Mouse (Mus musculus) heart, embryonic 15.5 days (tissue): ENCODE results near the gene Cox8a. TPM values are rescaled to one million over a fixed set of nuclear protein-coding genes. Genes with fewer than 3 reads are reported as not detected.

Experiments used
- ATAC-seq: fragments of 200-750 bp; cut with Nextera tagmentation; replicated peaks from 2 replicates; pipeline ENCODE4 v1.8.0; 2017; ENCODE audit warnings: low read depth, moderate TSS enrichment; ENCODE audit not compliant: insufficient number of reproducible peaks, insufficient read depth, low FRiP score
- H3K27ac ChIP-seq: fragments of 300-500 bp; sonication (generic); 2 replicates; pipeline ENCODE4 v1.5.1; 2015; ENCODE audit warnings: mild to moderate bottlenecking, inconsistent platforms
- H3K27me3 ChIP-seq: fragments of 300-500 bp; sonication (generic); 2 replicates; pipeline ENCODE4 v1.6.1; 2015; ENCODE audit warnings: inconsistent platforms
- H3K36me3 ChIP-seq: fragments of 300-500 bp; sonication (generic); 2 replicates; pipeline ENCODE4 v1.6.1; 2015; ENCODE audit warnings: mild to moderate bottlenecking, inconsistent platforms
- H3K4me1 ChIP-seq: fragments of 300-500 bp; sonication (generic); replicated peaks from 2 replicates; pipeline ENCODE4 v1.6.1; 2015; ENCODE audit warnings: inconsistent platforms
- H3K4me2 ChIP-seq: fragments of 300-500 bp; sonication (generic); 2 replicates; pipeline ENCODE4 v1.6.1; 2015; ENCODE audit warnings: inconsistent platforms, mild to moderate bottlenecking, moderate library complexity
- H3K4me3 ChIP-seq: fragments of 300-500 bp; sonication (generic); 2 replicates; pipeline ENCODE4 v1.5.1; 2015; ENCODE audit warnings: mild to moderate bottlenecking, inconsistent platforms
- H3K9ac ChIP-seq: fragments of 300-500 bp; sonication (generic); 2 replicates; pipeline ENCODE4 v1.6.1; 2015; ENCODE audit warnings: mild to moderate bottlenecking, inconsistent platforms
- H3K9me3 ChIP-seq: fragments of 300-500 bp; sonication (generic); replicated peaks from 2 replicates; pipeline ENCODE4 v1.6.1; 2016; ENCODE audit warnings: inconsistent platforms
- WGBS: fragments of 180-500 bp; shearing (Covaris S2); methylation state at CpG from one replicate; pipeline ENCODE4 v1.1.7; 2015; ENCODE audit warnings: mixed read lengths; 5-methylcytosine and 5-hydroxymethylcytosine counted together
- polyA plus RNA-seq: library from polyadenylated mRNA; unstranded; fragments of >200 nt; fragmentation: Nextera tagmentation; extraction: Ambion mirVana; gene quantifications from 2 replicates; pipeline ENCODE4 v1.2.1, GENCODE M21; 2015

Cox8a gene
- polyA plus RNA-seq: 1,507 and 2,028 TPM in 2 replicates

- peak within 1 kb of the TSS; percentile 84 for H3K9ac ChIP-seq
- H3K9me3 ChIP-seq: no peaks in the 10 kb centered on the region
- peak within 1 kb of the TSS; percentile 77 for H3K4me3 ChIP-seq
- WGBS: under 1% methylated on average over 50 of the region's 50 CpGs
- peaks cover 30% of the 10 kb centered on the region for H3K36me3 ChIP-seq
- ATAC-seq: peak; percentile 96
- H3K4me2 ChIP-seq: peak within 1 kb of the TSS; percentile 78
- H3K27me3 ChIP-seq: no peaks in the 10 kb centered on the region
- peaks cover 34% of the 10 kb centered on the region for H3K4me1 ChIP-seq
- H3K27ac ChIP-seq: peak within 1 kb of the TSS; percentile 93
Observed at GRCm38 (mm10) chr19:7217162-7217925, at the start of gene Cox8a. Cox8a (minus strand) TSS chr19:7217616.

DNA sequence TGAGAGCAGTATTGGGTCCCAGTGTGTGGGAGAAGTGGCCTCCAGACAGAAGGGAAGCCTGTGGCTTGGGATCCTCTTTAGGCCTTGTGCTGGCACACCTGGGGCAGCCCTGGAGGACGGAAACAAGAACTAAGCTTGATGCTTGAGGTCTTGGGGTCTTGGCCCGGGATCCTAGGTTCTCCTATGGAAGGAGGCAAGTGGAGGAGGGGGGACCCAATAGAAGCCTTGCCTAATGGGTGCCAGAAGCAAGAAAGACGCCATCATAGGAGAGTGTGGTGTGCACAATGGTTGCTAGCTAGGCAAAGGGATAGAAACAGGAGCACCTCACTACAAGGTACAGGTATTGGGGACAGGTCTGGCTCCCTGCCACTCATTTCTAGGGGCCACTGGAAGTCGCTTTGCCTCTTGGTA is 49.0 kb upstream of the Cox8a start:
- Histone ChIP-seq H3K27me3 (no peaks in the 10 kb centered on the region), H3K9me3 (no peaks in the 10 kb centered on the region), H3K36me3 (peaks cover 6% of the 10 kb centered on the region), H3K27ac (peak overlapping the region; percentile 94), H3K4me3 (no peak overlapping the region), H3K9ac (peak overlapping the region; percentile 89; the same call in 1 of the 2 replicates), H3K4me2 (peak overlapping the region; percentile 94), H3K4me1 (peaks cover 65% of the 10 kb centered on the region)
- 53% methylated on average over 4 of the region's 4 CpGs for WGBS
- no peak for ATAC-seq

GRCm38 (mm10) chr19:7265478-7266191 is 48.2 kb upstream of the Cox8a start:
- 27% methylated on average over 14 of the region's 14 CpGs for WGBS
- ATAC-seq: no peak
- Histone ChIP-seq H3K27ac (peak overlapping the region; percentile 94), H3K9ac (peak overlapping the region; percentile 29; the same call in 1 of the 2 replicates), H3K4me2 (peak overlapping the region; percentile 94; the same call in 1 of the 2 replicates), H3K4me1 (peaks cover 64% of the 10 kb centered on the region), H3K9me3 (no peaks in the 10 kb centered on the region), H3K27me3 (no peaks in the 10 kb centered on the region), H3K36me3 (no peaks in the 10 kb centered on the region; the same call in 1 of the 2 replicates), H3K4me3 (no peak overlapping the region)

GRCm38 (mm10) chr19:7264766-7265331 is 47.4 kb upstream of the Cox8a start:
- Histone ChIP-seq H3K4me1 (peaks cover 58% of the 10 kb centered on the region), H3K4me3 (no peak overlapping the region), H3K36me3 (no peaks in the 10 kb centered on the region), H3K9ac (peak overlapping the region; percentile 32; the same call in 1 of the 2 replicates), H3K27me3 (no peaks in the 10 kb centered on the region), H3K4me2 (peak overlapping the region; percentile 46), H3K9me3 (no peaks in the 10 kb centered on the region), H3K27ac (peak overlapping the region; percentile 94)
- WGBS: 11% methylated on average over 6 of the region's 6 CpGs
- ATAC-seq: peak; percentile 29

DNA sequence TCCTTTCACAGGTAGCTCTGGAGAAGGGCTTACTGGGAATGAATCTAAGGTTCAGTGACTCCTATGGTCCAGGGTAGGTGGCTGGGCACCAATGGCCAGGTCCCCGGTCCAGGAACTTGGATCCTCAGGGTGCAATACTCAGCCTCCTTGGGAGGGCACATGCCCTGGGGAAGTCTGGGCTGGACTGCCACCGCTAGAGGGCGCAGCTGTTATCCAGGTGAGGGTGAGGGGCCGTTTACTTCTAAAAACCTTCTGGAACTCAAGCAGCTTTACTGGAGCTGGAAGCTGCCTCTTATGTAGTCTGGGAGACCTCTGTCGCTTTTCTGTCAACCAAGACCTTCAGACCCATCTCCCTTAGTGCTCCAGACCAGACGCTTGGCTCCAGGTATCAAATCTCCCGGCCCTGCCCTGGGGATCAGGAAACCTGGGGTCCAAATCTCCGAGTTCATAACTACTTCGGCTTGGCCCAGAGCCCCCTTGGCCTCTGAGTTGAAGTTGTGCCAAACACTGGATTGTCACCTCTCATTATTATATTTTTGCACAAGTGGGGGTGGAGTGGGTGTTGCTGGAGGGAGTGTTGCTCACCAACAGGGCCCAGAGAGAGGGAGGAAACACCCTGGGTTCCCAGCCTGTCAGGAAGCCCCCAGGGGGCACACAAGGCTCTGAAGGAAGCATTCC is 46.8 kb upstream of the Cox8a start:
- ATAC-seq: no peak
- Histone ChIP-seq H3K36me3 (no peaks in the 10 kb centered on the region), H3K4me1 (peaks cover 52% of the 10 kb centered on the region), H3K4me3 (no peak overlapping the region), H3K9me3 (no peaks in the 10 kb centered on the region), H3K9ac (peak overlapping the region; percentile 32; the same call in 1 of the 2 replicates), H3K27me3 (no peaks in the 10 kb centered on the region), H3K27ac (peak overlapping the region; percentile 94), H3K4me2 (peak overlapping the region; percentile 46)
- WGBS: 13% methylated on average over 9 of the region's 9 CpGs

DNA sequence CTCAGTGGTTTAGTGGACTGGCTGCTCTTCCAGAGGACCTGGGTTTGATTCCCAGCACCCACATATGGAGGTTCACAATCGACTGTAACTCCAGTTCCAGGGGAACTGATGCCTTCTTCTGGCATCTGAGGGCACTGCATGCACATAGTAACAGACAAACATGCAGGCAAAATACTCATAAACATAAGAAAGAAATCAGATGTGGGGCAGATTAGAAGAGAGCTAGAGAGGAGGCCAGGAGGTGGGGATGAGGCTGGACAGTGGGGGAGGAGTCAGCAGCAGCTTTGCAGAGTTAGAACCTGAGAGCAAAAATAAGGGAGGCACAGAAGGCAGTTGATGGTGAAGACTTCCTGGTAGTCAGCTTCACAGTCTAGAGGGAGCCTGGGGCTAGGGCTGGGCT is 45.2 kb upstream of the Cox8a start:
- WGBS: 83% methylated on average over 1 of the region's 1 CpGs
- no peaks in the 10 kb centered on the region for H3K27me3 ChIP-seq
- no peak for ATAC-seq

DNA sequence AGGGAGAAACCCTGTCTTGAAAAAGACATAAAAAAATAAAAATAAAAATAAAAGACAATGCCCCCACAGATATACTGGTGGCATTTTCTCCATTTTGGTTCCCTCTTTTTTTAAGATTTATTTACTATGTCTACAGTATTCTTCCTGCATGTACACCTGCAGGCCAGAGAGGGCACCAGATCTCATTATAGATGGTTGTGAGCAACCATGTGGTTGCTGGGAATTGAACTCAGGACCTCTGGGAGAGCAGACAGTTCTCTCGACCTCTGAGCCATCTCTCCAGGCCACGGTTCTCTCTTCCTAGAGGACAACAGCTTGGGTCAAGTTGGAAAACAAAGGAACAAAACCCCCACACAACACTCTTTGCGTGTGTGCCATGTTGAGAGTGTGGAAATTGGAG is 44.5 kb upstream of the Cox8a start:
- 87% methylated on average over 3 of the region's 3 CpGs for WGBS
- Histone ChIP-seq H3K4me3 (no peak overlapping the region), H3K36me3 (no peaks in the 10 kb centered on the region), H3K4me2 (no peak overlapping the region), H3K4me1 (peaks cover 32% of the 10 kb centered on the region), H3K27me3 (no peaks in the 10 kb centered on the region), H3K9ac (no peak overlapping the region), H3K9me3 (no peaks in the 10 kb centered on the region), H3K27ac (no peak overlapping the region)
- no peak for ATAC-seq

More for the DNA sequence above, 45.2 kb upstream of the Cox8a start:
- H3K36me3 ChIP-seq: no peaks in the 10 kb centered on the region
- H3K9ac ChIP-seq: no peak overlapping the region
- no peak overlapping the region for H3K4me2 ChIP-seq
- no peaks in the 10 kb centered on the region for H3K9me3 ChIP-seq
- peaks cover 38% of the 10 kb centered on the region for H3K4me1 ChIP-seq
- H3K27ac ChIP-seq: no peak overlapping the region
- no peak overlapping the region for H3K4me3 ChIP-seq

- Histone ChIP-seq H3K27ac (no peak overlapping the region), H3K9ac (no peak overlapping the region), H3K4me3 (no peak overlapping the region), H3K4me1 (peaks cover 27% of the 10 kb centered on the region), H3K4me2 (no peak overlapping the region), H3K36me3 (no peaks in the 10 kb centered on the region), H3K9me3 (no peaks in the 10 kb centered on the region), H3K27me3 (no peaks in the 10 kb centered on the region)
- WGBS: 92% methylated on average over 1 of the region's 1 CpGs
- ATAC-seq: no peak
Observed at GRCm38 (mm10) chr19:7261476-7261875, 44.1 kb upstream of the Cox8a start.

DNA sequence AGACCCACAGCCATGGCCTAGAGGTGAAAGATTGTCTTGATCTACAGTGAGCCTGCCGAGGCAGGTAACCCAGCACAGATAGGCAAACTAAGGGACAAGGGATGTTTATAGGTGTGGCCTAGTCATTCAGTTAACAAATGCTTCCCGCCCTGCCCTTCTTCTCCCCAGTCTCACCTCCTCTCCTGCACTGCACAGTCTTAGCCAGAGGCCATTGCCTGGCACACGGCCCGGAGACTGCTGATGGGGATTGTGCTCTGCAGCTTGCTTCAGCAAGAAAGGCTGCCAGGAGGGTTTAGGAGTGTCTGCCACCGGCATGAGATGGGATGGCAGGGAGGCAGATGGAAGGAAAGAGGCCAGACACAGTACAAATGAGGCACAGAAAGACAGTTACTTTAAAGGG is 40.5 kb upstream of the Cox8a start:
- ATAC-seq: no peak
- Histone ChIP-seq H3K27ac (no peak overlapping the region), H3K27me3 (no peaks in the 10 kb centered on the region), H3K4me3 (no peak overlapping the region), H3K4me2 (no peak overlapping the region), H3K9ac (no peak overlapping the region), H3K4me1 (no peaks in the 10 kb centered on the region), H3K9me3 (no peaks in the 10 kb centered on the region), H3K36me3 (no peaks in the 10 kb centered on the region)
- WGBS: 71% methylated on average over 5 of the region's 5 CpGs

GRCm38 (mm10) chr19:7246021-7246420 is 28.6 kb upstream of the Cox8a start:
- Histone ChIP-seq H3K4me3 (no peak overlapping the region), H3K36me3 (no peaks in the 10 kb centered on the region), H3K9me3 (no peaks in the 10 kb centered on the region), H3K4me1 (peaks cover 4% of the 10 kb centered on the region), H3K9ac (no peak overlapping the region), H3K27ac (no peak overlapping the region), H3K27me3 (0 out of 2 replicates have a peak, but pooled peaks cover 3% of the 10 kb centered on the region), H3K4me2 (no peak overlapping the region)
- WGBS: 73% methylated on average over 3 of the region's 3 CpGs
- ATAC-seq: no peak
